Mouse (Mus musculus) thymus, postnatal 10 days (tissue): ENCODE data around the gene Vbp1.

Source experiments
- DNase-seq, 2 experiments: peaks; one replicate each; pipeline ENCODE4 v3.0.0; 2021; ENCODE audit warnings: low spot score in 2 of 2

Gene Vbp1

GRCm38 (mm10) chrX:75514179-75514972, at the start of gene Vbp1:
Gene Vbp1 (plus strand): TSS chrX:75514299.
- DNase-seq, result peak; percentile 72 to 83

- peak in 1 of 2 experiments; percentile 3 for DNase-seq
These were observed 38.9 kb upstream of the Vbp1 start for GRCm38 (mm10) chrX:75475182-75475644.

- DNase-seq, result no peak
These were observed 24.2 kb upstream of the Vbp1 start for GRCm38 (mm10) chrX:75489886-75490285.

- peak in 1 of 2 experiments; percentile 2 for DNase-seq
These were observed 316 bp upstream of the Vbp1 start for GRCm38 (mm10) chrX:75513787-75514178.

- no peak for DNase-seq
These were observed 63.7 kb downstream of the Vbp1 start, which contains the start of gene Rab39b for GRCm38 (mm10) chrX:75577582-75578324. Gene Rab39b (minus strand): TSS chrX:75578231.

GRCm38 (mm10) chrX:75578539-75578938, 64.4 kb downstream of the Vbp1 start:
- no peak for DNase-seq
